Mouse (Mus musculus) brain, embryonic 14.5 days (tissue): ENCODE measurements around the gene 2010300C02Rik. TPM values are rescaled to one million over a fixed set of nuclear protein-coding genes. Genes with fewer than 3 reads are reported as not detected.

Source experiments
- DNase-seq: peaks from one replicate; pipeline ENCODE4 v3.0.0-alpha.2; 2011; ENCODE audit warnings: low read depth
- CTCF ChIP-seq: fragments of 200-500 bp; IDR thresholded peaks from 2 replicates; pipeline ENCODE4 v1.5.1; 2012; ENCODE audit warnings: inconsistent platforms, mild to moderate bottlenecking, moderate library complexity, borderline replicate concordance; ENCODE audit not compliant: insufficient read depth, insufficient read length; ENCODE audit errors: extremely low read depth
- POLR2A ChIP-seq: fragments of 200-500 bp; IDR thresholded peaks from 2 replicates; pipeline ENCODE4 v1.6.1; 2012; ENCODE audit warnings: mild to moderate bottlenecking, inconsistent platforms, borderline replicate concordance; ENCODE audit not compliant: poor library complexity, insufficient read depth, insufficient read length, severe bottlenecking; ENCODE audit errors: extremely low read depth
- polyA plus RNA-seq: library from polyadenylated mRNA; depleted of rRNA; stranded (reverse); fragments of >200 nt; gene quantifications from 2 replicates; pipeline ENCODE4 v1.2.3, GENCODE M21; 2012

2010300C02Rik gene
- polyA plus RNA-seq, 1 experiment = 2.8 TPM

GRCm38 (mm10) chr1:37678327-37679123 lies 41.4 kb downstream of the 2010300C02Rik start:
- TF ChIP-seq POLR2A (no peak), CTCF (peak; percentile 96)
- peak; percentile 78 for DNase-seq

- TF ChIP-seq CTCF (no peak), POLR2A (no peak)
- no peak for DNase-seq
These were observed 42.8 kb downstream of the 2010300C02Rik start for GRCm38 (mm10) chr1:37676967-37677512.

GRCm38 (mm10) chr1:37675444-37675843 lies 44.4 kb downstream of the 2010300C02Rik start:
- TF ChIP-seq POLR2A = no peak
- TF ChIP-seq CTCF = peak; percentile 30; the same call in 1 of the 2 replicates
- DNase-seq = no peak

- DNase-seq = no peak
- no peak for TF ChIP-seq CTCF
- no peak for TF ChIP-seq POLR2A
These were observed 45.6 kb downstream of the 2010300C02Rik start for GRCm38 (mm10) chr1:37674266-37674665.

- TF ChIP-seq CTCF (no peak), POLR2A (no peak)
- DNase-seq = no peak
These were observed 48.6 kb downstream of the 2010300C02Rik start for GRCm38 (mm10) chr1:37671316-37671715.

- no peak for DNase-seq
- TF ChIP-seq POLR2A (no peak), CTCF (no peak)
These were observed 52.5 kb downstream of the 2010300C02Rik start for GRCm38 (mm10) chr1:37667386-37667785.

GRCm38 (mm10) chr1:37666587-37666986 lies 53.3 kb downstream of the 2010300C02Rik start:
- TF ChIP-seq POLR2A = no peak
- TF ChIP-seq CTCF = no peak
- DNase-seq = no peak

GRCm38 (mm10) chr1:37665539-37666323 lies 54.2 kb downstream of the 2010300C02Rik start:
- TF ChIP-seq POLR2A (no peak), CTCF (no peak)
- DNase-seq = no peak

- no peak for TF ChIP-seq CTCF
- TF ChIP-seq POLR2A = no peak
- no peak for DNase-seq
These were observed 55.4 kb downstream of the 2010300C02Rik start for GRCm38 (mm10) chr1:37664496-37664895.

- TF ChIP-seq CTCF (no peak), POLR2A (no peak)
- DNase-seq = no peak
These were observed 56.3 kb downstream of the 2010300C02Rik start for GRCm38 (mm10) chr1:37663606-37664005.

- TF ChIP-seq POLR2A = no peak
- no peak for TF ChIP-seq CTCF
- DNase-seq = no peak
These were observed 63.9 kb downstream of the 2010300C02Rik start for GRCm38 (mm10) chr1:37656017-37656416.
